Mouse (Mus musculus) CD4-positive helper T cell, adult 2 months (primary cell): ENCODE measurements around the gene Srrt.
"Not testable (repeated sequence)": the region's sequence is repeated elsewhere in the genome, so short reads cannot be mapped to it uniquely, and the experiment has no call there.

Experiments used
- DNase-seq: peaks from one replicate; pipeline ENCODE4 v3.0.0-alpha.2; 2012; ENCODE audit warnings: low read depth, missing footprints, low spot score

The Srrt gene

DNA sequence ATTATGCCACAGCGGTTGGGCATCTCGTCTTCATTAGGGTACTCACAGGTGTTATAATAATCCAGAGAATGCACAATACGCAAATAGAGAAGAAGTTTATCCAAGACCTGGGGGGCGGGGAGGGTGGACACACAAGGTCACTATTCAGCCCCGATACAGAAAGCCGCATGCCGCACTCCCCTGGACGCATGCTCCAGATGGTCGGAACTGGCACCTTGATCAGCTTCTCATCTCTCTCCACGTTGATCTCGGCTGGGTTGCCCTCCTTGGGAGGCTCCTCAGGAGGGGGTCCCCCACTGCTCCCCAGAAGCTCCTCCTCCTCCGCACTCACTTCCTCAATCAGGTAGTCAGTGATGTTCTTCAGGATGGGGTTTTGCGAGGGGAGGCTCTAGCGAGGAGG lies 10.3 kb downstream of the Srrt start:
- DNase-seq: no peak

DNA sequence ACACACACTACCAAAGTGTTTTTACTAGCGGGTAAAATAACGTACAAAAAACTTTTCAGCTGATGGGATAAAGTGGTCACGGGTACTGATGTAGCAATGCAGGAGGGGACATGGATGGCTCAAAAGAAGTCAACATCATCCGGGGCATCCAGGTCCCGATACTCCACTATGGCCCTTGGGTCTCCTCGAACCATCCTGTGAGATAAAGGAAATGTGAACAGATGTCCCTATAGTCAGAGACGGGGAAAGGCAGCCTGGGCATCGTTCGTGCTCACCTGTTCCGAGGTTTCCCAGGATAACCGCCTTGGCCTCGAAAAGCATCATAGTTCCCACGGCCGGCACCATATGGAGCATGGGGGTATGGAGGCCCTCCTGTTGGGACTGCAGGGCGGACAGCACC lies 11.8 kb downstream of the Srrt start:
- no peak for DNase-seq

DNA sequence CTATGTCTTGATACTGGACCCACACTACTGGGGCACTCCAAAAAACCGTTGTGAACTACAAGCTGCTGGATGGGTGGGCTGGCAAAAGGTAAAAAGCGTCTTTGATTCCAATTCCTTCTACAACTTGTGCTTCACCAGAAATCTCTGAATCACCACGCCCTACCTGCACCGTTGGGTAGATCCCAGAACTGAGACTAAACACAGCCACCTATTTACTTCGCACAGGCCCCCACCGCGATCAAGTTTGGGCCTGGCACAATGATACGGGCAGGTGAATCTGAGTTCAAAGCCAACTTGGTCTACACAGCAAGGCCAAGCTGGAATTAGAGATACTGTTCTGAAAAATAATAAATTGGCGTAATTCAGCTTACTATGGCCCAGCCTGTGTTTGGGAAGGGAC lies 12.2 kb downstream of the Srrt start:
- no peak for DNase-seq

DNA sequence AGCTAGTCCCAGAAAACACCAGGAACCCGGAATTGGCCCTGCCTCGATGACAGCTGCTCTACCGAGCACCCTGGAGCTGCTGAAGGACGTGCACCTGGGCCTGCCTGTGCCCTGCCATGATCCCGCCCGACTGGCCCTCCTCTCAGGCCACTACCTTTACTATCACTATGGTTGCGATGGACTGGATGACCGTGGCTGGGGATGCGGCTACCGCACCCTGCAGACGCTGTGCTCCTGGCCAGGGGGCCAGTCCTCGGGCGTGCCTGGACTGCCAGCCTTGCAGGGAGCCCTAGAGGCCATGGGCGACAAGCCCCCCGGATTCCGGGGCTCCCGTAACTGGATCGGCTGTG lies 12.8 kb downstream of the Srrt start:
- no peak for DNase-seq

DNA sequence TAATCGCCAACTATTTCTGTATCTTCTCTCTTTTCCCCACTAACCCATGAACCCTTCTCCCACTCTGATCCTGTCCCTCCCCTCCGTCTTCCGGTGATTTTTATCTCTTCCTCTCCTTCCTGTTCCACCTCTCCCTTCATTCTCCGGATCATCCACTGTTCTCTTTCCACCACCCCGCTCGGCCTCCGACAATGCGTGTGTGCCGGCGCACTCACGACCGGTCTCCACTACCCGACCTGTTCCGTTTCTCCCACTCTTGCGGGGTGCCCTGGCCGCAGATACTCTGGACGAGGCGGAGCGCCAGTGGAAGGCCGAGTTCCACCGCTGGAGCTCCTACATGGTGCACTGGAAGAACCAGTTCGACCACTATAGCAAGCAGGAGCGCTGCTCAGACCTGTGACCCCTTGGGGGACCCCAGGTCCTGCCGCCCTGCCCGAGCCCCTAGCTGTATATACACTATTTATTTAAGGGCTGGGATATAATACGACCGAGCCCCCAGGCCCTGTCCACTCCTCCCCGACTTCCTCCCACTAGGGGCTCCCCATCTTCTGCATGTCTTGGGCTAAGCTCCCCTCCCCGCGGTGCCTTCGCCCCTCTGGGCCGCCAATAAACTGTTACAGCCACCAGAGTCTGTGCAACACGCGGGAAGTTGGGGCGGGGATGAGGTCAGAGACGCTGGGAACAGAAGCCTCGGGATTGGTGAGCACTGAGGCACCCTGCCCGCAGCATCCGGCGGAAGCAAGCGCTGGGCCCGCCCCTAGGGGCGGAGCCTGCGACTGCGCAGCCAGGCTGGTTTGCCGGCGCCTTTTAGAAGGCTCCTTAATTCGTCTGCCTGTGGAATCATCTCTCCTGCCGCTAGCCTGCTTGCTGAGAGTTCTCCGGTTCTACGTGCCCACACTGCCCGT lies 13.4 kb downstream of the Srrt start, which contains the start of gene Ufsp1:
Ufsp1 (plus strand) TSS at position 791 of the 905 bp plus-strand sequence.
- peak; percentile 96 for DNase-seq

DNA sequence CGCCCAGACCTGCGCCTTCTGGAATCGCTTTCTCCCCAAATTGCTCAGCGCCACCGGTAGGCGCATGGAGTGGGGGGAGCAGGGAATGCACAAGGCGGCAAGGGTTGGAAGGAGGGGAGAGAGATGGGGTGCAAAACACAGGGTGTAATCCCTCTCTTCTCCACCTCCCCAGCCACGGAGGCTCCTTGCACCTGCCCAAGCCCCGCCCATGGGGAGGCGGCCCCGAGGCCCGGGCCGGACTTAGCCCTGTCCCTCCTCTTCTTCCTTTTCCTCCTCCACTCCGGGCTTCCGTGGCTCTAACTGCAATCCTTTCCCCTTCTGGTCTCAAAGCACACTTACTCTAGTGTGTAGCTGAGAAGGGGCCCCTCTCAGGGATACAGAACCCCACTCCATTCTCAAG lies 14.2 kb downstream of the Srrt start:
- peak; percentile 75 for DNase-seq

DNA sequence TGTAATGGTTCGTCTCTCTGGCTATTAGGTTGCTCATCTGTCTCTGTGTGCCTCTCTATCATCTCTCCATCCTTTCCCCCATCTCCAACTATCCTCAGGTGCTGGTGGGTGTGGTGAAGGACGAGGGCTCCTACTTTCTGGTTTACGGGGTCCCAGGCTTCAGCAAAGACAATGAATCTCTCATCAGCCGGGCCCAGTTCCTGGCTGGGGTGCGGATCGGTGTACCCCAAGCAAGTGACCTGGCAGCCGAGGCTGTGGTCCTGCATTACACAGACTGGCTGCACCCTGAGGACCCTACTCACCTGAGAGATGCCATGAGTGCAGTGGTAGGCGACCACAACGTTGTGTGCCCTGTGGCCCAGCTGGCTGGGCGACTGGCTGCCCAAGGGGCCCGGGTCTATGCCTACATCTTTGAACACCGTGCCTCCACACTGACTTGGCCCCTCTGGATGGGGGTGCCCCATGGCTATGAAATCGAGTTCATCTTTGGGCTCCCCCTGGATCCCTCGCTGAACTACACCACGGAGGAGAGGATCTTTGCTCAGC lies 16.0 kb downstream of the Srrt start:
- DNase-seq: no peak

DNA sequence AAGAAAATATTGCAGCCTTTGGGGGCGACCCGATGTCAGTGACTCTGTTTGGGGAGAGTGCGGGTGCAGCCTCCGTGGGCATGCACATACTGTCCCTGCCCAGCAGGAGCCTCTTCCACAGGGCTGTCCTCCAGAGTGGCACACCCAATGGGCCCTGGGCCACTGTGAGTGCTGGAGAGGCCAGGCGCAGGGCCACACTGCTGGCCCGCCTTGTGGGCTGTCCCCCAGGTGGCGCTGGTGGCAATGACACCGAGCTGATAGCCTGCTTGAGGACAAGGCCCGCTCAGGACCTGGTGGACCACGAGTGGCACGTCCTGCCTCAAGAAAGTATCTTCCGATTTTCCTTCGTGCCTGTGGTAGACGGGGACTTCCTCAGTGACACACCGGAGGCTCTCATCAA lies 16.8 kb downstream of the Srrt start:
- DNase-seq: peak; percentile 35

DNA sequence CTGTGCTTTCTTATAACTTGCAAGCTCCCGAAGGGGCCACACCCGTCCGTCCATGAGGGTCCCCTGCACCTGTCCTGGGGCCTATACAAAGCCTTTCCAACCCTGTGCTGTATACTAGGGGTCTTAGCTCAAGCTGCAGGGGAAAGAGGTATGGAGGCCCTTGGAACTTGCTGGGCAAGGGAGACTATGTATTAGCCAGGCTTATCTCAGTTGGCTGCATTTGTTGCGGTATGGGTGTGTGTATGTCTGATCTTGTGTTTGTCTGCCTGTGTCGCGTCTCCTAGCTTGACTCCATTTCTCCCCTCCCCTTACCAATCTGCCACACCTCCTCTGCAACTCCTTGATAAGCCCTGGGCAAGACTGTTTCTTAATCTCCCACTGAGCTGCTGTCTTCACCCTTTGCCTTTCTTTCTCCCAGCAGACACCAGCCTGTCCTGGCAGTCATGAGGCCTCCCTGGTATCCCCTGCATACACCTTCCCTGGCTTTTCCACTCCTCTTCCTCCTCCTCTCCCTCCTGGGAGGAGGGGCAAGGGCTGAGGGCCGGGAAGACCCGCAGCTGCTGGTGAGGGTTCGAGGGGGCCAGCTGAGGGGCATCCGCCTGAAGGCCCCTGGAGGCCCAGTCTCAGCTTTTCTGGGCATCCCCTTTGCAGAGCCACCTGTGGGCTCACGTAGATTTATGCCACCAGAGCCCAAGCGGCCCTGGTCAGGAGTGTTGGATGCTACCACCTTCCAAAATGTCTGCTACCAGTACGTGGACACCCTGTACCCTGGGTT lies 17.7 kb downstream of the Srrt start:
- no peak for DNase-seq

DNA sequence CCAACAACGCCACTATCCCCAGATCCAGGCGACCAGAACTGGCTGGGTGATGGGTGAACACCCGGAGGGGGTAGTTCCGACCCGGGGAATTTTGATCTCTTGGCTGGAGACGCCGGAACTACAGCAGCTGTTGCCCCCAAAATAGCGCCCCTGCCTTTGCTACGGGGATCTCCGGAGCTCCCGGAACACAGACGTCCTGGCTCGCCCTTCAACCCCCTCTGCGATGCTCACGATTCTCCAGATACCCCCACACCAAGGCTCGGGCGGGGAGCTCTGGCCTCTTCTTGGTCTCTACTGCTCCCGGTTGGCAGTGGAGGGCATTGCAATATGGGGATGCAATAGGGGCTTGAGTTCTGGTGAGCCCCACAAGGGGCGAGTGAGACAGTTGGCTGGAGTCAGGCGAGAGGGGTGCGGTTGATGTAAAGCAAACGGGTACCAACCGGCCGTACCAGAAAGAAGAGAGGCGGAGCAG lies 18.4 kb downstream of the Srrt start:
- no peak for DNase-seq

DNA sequence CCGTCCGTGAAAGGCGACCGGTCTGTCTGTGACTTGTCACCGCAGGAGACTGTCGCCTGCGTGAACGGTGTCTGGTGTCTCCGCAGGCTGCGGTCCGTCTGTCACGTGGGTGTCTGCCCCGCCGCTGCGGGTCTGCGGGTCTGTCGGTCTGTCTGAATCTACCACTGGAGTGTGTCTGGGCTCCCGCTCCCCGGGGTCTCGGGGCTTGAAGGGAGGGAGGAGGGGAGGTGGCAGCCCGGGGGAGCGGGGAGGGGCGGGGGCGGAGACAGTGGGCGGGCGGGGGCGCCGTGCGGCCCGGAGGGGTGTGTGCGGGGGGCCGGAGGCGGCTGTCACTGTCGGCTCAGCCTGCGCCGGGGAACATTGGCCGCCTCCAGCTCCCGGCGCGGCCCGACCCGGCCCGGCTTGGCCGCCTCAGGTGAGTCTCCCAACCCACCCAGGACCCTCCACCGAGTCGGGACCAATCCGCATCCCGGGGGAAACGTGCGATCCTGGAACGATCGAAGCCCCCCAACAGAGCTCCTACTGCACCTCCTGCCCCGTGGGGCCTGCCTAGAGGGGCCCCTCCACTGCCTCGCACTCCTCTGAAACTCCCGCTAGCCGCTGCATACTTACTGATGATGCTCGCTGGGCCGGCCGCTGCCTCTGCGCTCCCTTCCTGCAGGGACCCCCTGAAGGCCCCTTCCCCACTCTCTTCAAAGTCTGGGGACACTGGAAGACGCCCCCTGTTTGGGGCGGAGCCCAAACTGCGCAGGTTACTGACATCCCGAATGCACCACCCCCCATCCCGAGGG lies 19.3 kb downstream of the Srrt start:
- peak; percentile 54 for DNase-seq

DNA sequence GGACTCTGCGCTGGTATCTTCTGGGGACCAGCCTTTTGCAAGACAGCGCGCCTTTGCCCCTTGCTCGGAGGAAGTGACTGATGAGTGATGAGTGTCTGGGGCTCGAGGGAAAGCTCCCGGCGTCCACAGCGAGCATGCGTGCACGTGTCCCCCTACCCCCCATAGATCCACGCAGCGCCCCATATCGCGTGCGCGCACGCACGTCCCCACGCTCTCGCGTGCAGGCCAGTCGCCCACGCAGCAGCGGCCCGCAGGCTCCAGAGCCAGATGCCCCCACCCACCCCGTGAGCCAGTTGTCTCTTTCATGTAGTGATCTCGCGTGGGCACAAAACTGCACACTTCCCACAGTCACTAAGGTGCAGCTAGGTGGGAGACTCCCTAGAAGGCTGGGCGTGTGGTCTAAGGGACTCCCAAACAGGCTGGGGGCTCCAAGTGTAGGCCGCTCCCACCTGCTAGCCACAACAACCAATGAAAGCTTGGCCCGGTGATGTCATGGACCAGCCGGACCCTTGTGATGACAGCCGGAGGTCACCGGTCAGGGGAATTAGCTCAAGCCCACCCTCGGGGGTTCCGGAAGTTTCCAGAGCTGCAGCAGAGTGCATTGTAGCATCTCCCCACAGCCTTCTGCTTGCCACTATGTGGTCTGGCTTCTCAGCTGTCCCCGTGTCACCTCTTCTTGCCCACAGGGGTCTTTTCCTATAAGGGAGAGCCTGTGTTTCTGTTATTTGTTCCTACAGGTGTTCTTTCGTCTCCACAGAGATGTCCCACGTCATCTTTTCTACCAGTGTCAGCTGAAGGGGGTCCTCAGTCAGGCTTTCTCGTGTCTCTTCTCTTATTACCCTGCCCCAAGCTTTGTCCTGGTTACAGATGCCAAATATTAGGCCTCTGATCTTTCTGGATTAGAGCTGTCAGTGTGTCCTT lies 20.2 kb downstream of the Srrt start, which contains the start of gene Ache:
Ache (plus strand) TSS at position 488 of the 921 bp plus-strand sequence.
- peak; percentile 58 for DNase-seq

DNA sequence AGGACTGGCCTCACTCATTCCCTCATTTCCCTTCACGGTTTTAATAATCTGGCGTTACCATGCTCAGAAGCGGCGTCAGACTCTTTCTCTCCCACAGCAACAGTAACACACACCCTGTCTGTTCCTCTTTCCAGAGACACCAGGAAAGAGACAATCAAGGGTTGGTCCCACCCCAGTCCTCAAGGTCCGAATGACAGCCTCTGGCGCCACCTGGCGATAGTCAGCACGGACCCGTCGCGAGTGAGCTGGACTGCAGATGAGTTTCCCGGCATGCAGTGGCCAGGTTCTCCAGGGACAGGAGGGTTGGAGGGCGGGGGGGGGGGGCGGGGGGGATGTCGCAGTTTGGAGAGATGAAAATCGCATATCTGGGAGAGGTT lies 20.8 kb downstream of the Srrt start:
- DNase-seq: peak; percentile 71

DNA sequence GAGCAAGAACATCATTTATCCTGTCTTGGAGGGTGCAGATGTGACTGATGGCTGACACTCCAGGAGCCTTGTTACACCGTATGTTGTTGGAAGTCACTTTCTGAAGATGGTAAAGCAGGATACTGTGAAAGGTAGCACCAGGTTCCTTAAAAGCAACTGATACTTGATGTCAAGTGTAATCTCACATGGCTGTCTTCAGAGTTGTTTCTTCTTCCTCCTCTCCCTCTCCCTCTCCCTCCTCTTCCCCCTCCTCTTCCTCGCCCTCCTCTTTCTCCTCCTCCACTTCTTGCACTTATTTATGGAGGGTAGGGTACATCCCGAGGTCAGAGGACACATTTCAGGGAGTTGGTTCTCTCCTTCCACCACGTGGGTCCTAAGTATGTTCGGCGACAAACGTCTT lies 21.5 kb downstream of the Srrt start:
- no peak for DNase-seq

DNA sequence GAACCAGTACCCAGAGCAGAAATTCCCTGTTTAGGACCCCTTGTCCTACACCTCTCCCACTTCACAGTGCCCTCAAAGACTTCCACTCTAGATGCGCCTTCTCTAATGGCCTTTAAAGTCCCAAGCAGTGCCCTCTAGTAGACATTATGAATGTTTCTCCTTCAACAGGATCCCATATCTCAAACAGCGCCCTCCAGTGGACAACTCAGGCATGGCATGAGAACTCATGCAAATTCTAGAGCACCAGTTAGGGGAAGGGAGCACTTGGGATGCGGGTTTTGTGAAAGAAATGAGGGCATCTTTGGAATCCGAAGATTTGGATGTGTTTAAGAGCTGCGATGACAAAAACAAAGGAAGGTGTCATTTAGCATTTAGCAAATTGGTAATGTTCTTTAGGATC lies 22.4 kb downstream of the Srrt start:
- peak; percentile 68 for DNase-seq

DNA sequence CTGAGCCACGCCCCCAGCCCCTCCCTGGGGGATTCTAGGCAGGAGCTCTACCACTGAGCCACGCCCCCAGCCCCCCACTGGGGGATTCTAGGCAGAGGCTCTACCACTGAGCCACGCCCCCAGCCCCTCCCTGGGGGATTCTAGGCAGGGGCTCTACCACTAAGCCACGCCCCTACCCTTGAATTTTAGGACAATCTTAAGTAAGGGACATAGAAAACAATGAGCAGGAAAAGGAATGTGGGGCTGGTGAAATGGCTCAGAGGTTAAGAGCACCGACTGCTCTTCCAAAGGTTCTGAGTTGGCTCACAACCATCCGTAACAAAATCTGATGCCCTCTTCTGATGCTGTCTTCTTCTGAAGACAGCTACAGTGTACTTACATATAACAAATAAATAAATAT lies 23.1 kb downstream of the Srrt start:
- not testable (repeated sequence) for DNase-seq

DNA sequence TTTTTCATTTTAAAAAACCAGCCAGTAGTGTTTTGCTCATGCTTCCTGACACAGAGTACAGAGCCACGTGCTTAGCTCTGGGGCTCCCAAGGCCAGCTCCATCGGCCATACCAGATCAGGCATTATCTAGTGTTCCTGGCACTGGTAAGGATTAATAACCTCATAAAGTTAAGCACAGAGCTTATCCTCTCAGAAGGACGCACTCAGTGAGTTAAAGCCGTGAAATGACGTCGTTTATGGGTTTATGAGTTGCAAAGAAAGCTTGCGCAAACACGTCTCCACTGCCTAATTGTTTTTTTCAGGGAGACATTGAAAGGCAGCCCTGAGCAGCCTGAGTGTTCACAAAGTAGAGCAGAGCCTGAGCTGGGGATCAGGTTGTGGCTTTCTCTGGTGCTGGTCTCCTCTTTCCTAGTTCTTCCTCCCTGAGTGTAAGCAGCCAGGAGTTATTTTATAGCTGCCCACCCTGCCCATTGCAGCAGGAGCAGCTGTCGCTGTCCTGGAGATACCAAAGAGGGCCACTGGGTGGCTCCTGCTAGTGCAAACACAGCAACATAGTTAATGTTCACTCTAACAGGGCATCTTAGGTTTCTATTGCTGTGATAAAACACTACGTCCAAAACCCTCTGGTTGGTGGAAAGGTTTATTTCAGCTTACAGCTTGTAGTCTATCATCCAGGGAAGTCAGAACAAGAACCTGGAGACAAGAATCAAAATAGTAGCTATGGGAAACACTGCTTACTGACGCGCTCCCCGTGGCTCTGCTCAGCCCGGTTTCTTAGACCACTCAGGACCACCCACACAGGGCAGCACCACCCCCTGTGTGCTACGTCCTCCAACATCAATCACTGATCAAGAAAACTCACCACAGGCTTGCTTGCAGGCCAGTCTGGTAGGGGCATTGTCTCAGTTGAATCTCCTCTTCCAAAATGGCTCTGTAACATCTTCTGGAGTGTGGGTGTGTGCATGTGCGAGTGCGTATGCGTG lies 29.8 kb downstream of the Srrt start:
- DNase-seq: no peak

DNA sequence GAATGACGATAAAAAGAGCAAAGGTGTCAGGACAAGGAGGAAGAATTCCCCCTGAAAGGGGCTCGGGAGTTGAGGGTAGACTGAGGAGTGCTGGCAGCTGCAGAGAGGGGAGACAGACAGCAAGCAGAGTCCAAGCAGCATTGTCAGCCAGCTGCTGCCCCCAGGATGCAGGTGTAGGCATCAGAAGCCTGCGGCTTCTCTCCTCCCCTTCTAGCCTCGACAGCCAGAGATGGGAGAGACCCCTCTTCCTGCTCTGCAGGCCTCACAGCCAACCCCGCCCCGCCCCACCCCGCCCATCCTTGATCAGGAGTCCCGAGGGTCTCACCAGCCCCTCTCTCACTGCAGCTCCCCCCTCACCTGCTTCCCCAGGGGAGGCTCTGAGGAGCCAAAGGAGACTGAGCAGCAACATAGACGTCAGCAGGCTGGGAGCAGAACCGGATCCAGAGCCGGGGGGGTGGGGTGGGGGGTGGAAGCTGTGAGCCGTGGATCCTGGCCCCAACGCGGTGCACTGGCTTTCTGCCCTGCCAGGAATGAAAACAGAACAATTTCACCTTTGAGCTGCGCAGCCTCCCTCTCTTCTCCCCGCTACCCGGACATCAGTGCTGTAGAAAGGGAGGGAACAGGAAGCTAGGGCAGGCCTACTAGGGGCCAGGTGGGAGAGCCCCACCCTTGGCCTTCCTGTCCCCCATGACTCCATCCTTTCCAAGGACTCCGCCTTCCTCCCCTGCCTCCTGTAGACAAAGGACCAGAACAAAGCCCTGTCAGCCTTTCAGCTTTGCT lies 39.2 kb downstream of the Srrt start:
- no peak for DNase-seq
